Mouse (Mus musculus): ENCODE data around the gene Chrne.

GRCm38 (mm10) chr11:70656456-70656927 lies 37.5 kb upstream of the Chrne start:
- no peak for TF ChIP-seq POLR2A (IDR thresholded peaks at IDR 0.05; ENCODE audit: low read depth, low read length)
- no peak for TF ChIP-seq CTCF (IDR thresholded peaks at IDR 0.05; ENCODE audit: extremely low read depth, insufficient read length, insufficient replicate concordance, low read depth, low read length)
